Mouse (Mus musculus) limb, embryonic 15.5 days (tissue): ENCODE measurements around the gene Tmem150c. TPM values are rescaled to one million over a fixed set of nuclear protein-coding genes. Genes with fewer than 3 reads are reported as not detected.

Source experiments
- ATAC-seq: fragments of 200-750 bp; cut with Nextera tagmentation; 2 replicates; pipeline ENCODE4 v1.8.0; 2017; ENCODE audit warnings: low read depth, moderate TSS enrichment; ENCODE audit not compliant: insufficient number of reproducible peaks, low FRiP score, low TSS enrichment
- H3K27ac ChIP-seq: fragments of 300-500 bp; sonication (generic); 2 replicates; pipeline ENCODE4 v1.5.1; 2015; ENCODE audit warnings: moderate library complexity, mild to moderate bottlenecking, inconsistent platforms
- H3K27me3 ChIP-seq: fragments of 300-500 bp; sonication (generic); 2 replicates; pipeline ENCODE4 v1.6.1; 2015; ENCODE audit warnings: inconsistent platforms
- H3K36me3 ChIP-seq: fragments of 300-500 bp; sonication (generic); 2 replicates; pipeline ENCODE4 v1.6.1; 2015; ENCODE audit warnings: inconsistent platforms
- H3K4me1 ChIP-seq: fragments of 300-500 bp; sonication (generic); 2 replicates; pipeline ENCODE4 v1.6.1; 2015; ENCODE audit warnings: inconsistent platforms
- H3K4me2 ChIP-seq: fragments of 300-500 bp; sonication (generic); 2 replicates; pipeline ENCODE4 v1.6.1; 2015; ENCODE audit warnings: mild to moderate bottlenecking, inconsistent platforms
- H3K4me3 ChIP-seq: fragments of 300-500 bp; sonication (generic); 2 replicates; pipeline ENCODE4 v1.5.1; 2015; ENCODE audit warnings: mild to moderate bottlenecking, inconsistent platforms
- H3K9ac ChIP-seq: fragments of 300-500 bp; sonication (generic); 2 replicates; pipeline ENCODE4 v1.6.1; 2015; ENCODE audit warnings: inconsistent platforms
- H3K9me3 ChIP-seq: fragments of 300-500 bp; sonication (generic); 2 replicates; pipeline ENCODE4 v1.6.1; 2016; ENCODE audit warnings: inconsistent platforms
- WGBS: fragments of 180-500 bp; shearing (Covaris S2); methylation state at CpG from one replicate; pipeline ENCODE4 v1.1.7; 2015; 5-methylcytosine and 5-hydroxymethylcytosine counted together
- polyA plus RNA-seq: library from polyadenylated mRNA; unstranded; fragments of >200 nt; fragmentation: Nextera tagmentation; extraction: Ambion mirVana; gene quantifications from 2 replicates; pipeline ENCODE4 v1.2.1, GENCODE M21; 2015

Gene Tmem150c
- polyA plus RNA-seq, 1 experiment from 2014 or later = 9.9 TPM

DNA sequence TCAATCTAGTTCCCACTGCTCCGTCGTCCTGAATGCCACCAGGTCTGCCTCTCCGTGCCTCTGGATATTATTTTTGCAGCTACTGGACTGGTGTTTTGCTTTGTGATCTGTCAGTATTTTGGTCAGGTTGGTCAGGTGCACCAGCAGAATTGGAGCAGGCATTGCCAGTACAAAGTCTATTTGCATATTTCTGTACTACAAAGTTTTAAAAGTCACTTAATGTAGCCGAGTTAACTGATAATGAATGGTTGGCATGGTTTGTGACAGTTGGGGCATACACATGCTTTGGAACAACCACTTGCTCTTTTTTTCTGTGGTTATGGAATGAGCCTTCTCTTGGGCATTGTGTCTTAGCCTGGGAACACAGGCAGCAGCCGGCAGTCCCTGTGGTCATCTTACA, 115.0 kb downstream of the Tmem150c start:
- H3K27me3 ChIP-seq = no peaks in the 10 kb centered on the region
- no peak overlapping the region for H3K4me3 ChIP-seq
- H3K36me3 ChIP-seq = 0 out of 2 replicates have a peak, but pooled peaks cover 3% of the 10 kb centered on the region
- 72% methylated on average over 5 of the region's 5 CpGs for WGBS
- H3K4me1 ChIP-seq = peaks cover 39% of the 10 kb centered on the region; the same call in 1 of the 2 replicates
- H3K9ac ChIP-seq = no peak overlapping the region
- no peak overlapping the region for H3K4me2 ChIP-seq
- H3K9me3 ChIP-seq = no peaks in the 10 kb centered on the region
- ATAC-seq = no peak
- H3K27ac ChIP-seq = no peak overlapping the region

DNA sequence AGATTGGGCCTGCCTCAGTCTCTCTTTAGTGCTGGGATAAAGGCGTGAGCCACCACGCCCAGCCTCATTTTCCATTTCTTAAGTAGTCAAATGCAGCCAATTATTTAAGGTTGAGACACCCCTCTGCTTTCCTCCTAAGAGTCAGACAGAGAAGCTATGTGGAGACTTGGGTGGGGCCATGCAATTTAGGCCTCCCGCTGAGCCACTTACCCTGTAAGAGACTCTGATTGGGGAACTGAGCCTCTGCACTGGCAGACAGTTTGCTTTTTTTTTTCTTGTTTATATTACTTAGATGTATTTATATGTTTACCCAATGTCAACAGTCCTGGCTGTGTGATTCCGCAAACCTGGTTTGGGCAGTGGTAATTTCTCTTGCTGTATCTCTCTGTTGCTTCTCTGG, 115.6 kb downstream of the Tmem150c start:
- H3K4me3 ChIP-seq = no peak overlapping the region
- H3K4me1 ChIP-seq = peaks cover 39% of the 10 kb centered on the region; the same call in 1 of the 2 replicates
- no peak overlapping the region for H3K9ac ChIP-seq
- no peak overlapping the region for H3K4me2 ChIP-seq
- H3K9me3 ChIP-seq = no peaks in the 10 kb centered on the region
- 71% methylated on average over 4 of the region's 4 CpGs for WGBS
- no peaks in the 10 kb centered on the region for H3K27me3 ChIP-seq
- ATAC-seq = no peak
- H3K36me3 ChIP-seq = 0 out of 2 replicates have a peak, but pooled peaks cover 3% of the 10 kb centered on the region
- H3K27ac ChIP-seq = no peak overlapping the region

DNA sequence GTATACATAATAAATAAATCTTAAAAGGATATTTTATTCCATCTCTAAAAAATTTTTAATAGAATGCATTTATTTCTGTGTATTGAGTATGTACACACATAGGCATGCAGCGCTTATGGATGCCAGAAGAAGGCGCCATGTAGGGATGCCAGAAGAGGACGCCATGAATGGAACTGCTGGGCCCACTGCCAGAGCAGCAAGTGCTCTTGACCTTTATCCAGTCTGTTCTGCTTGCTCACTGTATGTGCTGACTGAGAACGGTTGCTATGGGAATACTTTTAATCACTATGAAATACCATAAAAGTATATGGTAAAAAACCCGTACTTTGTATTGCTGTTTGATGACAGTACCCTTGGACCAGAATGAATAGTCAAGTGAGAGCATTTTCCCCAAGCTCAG, 116.2 kb downstream of the Tmem150c start:
- H3K27me3 ChIP-seq = no peaks in the 10 kb centered on the region
- H3K4me1 ChIP-seq = peaks cover 32% of the 10 kb centered on the region; the same call in 1 of the 2 replicates
- H3K9ac ChIP-seq = no peak overlapping the region
- ATAC-seq = no peak
- 72% methylated on average over 5 of the region's 5 CpGs for WGBS
- H3K4me3 ChIP-seq = no peak overlapping the region
- H3K36me3 ChIP-seq = 0 out of 2 replicates have a peak, but pooled peaks cover 3% of the 10 kb centered on the region
- H3K4me2 ChIP-seq = no peak overlapping the region
- no peak overlapping the region for H3K27ac ChIP-seq
- H3K9me3 ChIP-seq = no peaks in the 10 kb centered on the region

DNA sequence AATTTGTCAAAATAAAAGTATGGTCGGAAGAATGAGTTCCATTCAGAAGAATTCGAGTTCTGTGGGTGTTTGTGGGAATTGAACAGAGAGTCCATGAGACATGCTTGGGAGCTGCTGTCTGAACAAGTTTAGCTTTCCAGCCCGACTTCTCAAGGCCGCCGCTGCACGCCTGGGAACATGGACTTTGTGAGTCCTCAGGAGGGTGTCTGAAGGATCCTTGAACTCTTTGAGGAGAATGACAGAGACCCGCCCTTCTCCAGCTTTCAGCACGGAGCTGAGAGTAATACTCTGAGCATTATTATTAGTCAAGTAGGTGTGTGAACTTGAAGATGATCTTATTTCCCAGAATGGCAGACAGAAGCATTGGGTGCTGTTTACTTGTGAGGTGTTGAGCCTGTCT, 117.1 kb downstream of the Tmem150c start:
- no peak overlapping the region for H3K4me3 ChIP-seq
- H3K4me2 ChIP-seq = no peak overlapping the region
- H3K9ac ChIP-seq = no peak overlapping the region
- no peak overlapping the region for H3K27ac ChIP-seq
- H3K4me1 ChIP-seq = peaks cover 23% of the 10 kb centered on the region; the same call in 1 of the 2 replicates
- H3K36me3 ChIP-seq = 0 out of 2 replicates have a peak, but pooled peaks cover 3% of the 10 kb centered on the region
- no peak for ATAC-seq
- no peaks in the 10 kb centered on the region for H3K9me3 ChIP-seq
- WGBS = 90% methylated on average over 8 of the region's 8 CpGs
- no peaks in the 10 kb centered on the region for H3K27me3 ChIP-seq

- ATAC-seq = no peak
- Histone ChIP-seq H3K36me3 (0 out of 2 replicates have a peak, but pooled peaks cover 10% of the 10 kb centered on the region), H3K4me3 (no peak overlapping the region; the same call in 1 of the 2 replicates), H3K4me2 (peak overlapping the region; percentile 79; the same call in 1 of the 2 replicates), H3K27me3 (no peaks in the 10 kb centered on the region), H3K27ac (no peak overlapping the region), H3K9ac (0 out of 2 replicates have a peak overlapping the region, but pooled peaks have one; percentile 14), H3K9me3 (no peaks in the 10 kb centered on the region), H3K4me1 (peaks cover 28% of the 10 kb centered on the region)
- 82% methylated on average over 4 of the region's 4 CpGs for WGBS
Observed at GRCm38 (mm10) chr5:100041272-100041671, 118.3 kb downstream of the Tmem150c start.

- peaks cover 28% of the 10 kb centered on the region for H3K4me1 ChIP-seq
- ATAC-seq = no peak
- under 1% methylated on average over 19 of the region's 19 CpGs for WGBS
- H3K36me3 ChIP-seq = peaks cover 12% of the 10 kb centered on the region; the same call in 1 of the 2 replicates
- peak overlapping the region; percentile 96 for H3K4me3 ChIP-seq
- peak overlapping the region; percentile 79 for H3K4me2 ChIP-seq
- no peaks in the 10 kb centered on the region for H3K9me3 ChIP-seq
- peak overlapping the region; percentile 99 for H3K27ac ChIP-seq
- no peaks in the 10 kb centered on the region for H3K27me3 ChIP-seq
- peak overlapping the region; percentile 67 for H3K9ac ChIP-seq
Observed at GRCm38 (mm10) chr5:100040281-100040784, 119.3 kb downstream of the Tmem150c start.

DNA sequence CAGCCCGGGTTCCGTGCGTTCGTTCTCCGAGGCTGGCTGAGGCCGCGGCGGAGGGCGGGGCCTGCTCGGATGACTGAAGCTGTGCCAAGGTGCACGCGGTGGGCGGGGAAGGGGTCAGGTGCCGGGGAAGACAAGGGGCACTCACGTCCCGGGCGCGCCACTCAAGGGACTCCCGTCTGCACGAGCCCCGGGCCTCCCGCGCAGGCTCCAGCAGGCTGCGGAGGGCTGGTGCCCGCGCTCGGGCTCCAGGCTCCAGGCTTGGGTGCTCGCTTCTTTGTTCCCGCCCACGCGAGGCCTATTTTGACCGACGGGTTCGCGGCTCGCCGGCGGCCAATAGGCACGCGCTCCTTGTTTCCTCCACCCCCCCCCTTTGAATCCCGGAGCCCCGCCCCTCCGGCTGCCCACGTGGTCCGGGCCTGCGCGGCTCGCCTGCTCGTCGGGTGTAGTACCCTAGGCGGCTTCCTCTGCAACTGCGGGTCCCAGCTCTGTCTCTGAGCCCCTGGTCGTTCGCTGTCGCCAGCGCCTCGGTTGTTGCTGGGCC, 119.9 kb downstream of the Tmem150c start, which contains the start of the genes Hnrnpdl and Enoph1:
TSS of gene Hnrnpdl (minus strand) at position 63 of the 541 bp plus-strand sequence.
TSS of gene Enoph1 (plus strand) at position 384 of the 541 bp plus-strand sequence.
- WGBS = under 1% methylated on average over 57 of the region's 57 CpGs
- Histone ChIP-seq H3K9ac (peak within 1 kb of the TSS; percentile 99), H3K4me3 (peak within 1 kb of the TSS; percentile 96), H3K27ac (peak within 1 kb of the TSS; percentile 99), H3K27me3 (no peaks in the 10 kb centered on the region), H3K4me2 (peak within 1 kb of the TSS; percentile 79), H3K9me3 (no peaks in the 10 kb centered on the region), H3K36me3 (peaks cover 17% of the 10 kb centered on the region), H3K4me1 (peaks cover 28% of the 10 kb centered on the region)
- peak; percentile 87 for ATAC-seq

DNA sequence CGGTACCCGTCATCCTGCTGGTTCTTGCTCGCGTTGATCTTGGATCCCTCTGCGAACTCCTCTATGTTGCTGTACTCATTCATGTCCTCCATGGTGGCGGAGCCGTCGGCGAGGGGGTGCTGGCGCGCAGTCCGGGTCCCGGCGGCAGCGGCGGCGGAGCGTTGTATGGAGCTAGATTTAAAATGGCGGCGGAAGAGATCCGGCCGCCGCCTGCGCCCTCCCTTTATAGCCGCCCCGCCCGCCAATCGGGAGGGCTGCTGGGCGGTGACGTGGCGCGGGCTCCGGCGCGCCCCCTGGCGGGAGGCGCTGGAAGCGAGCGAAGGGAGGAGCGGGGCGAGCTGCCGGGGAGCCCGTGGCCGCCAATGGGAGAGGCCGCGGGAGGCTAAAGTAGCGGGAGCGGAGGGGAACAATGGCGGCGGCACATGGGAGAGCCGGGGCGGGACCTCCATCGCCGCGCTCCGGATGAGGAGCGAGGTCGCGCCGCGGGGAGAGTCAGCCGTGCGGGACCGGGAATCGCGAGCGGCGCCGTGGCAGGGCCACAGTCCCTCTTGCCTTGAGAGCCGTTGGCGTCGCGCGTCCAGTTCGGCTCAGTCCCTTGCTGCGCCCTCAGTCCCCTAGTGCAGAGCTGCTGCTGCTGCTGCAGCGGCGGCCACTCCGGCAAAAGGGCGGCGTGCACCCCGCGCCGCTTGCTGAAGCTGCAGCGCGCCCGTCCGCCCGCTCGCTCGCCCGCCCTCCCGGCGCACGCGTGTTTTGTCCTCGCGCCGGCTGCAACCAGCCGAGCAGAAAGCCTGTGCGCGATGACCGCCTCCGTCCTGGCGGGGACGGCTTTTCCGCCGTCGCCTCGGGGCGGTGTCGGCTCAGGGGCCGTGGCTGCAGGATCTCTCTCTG, 120.7 kb downstream of the Tmem150c start:
- Histone ChIP-seq H3K9me3 (no peaks in the 10 kb centered on the region), H3K4me1 (peaks cover 22% of the 10 kb centered on the region), H3K4me2 (peak overlapping the region; percentile 79), H3K27ac (peak overlapping the region; percentile 99), H3K4me3 (peak overlapping the region; percentile 96), H3K36me3 (peaks cover 24% of the 10 kb centered on the region), H3K27me3 (no peaks in the 10 kb centered on the region), H3K9ac (peak overlapping the region; percentile 99)
- under 1% methylated on average over 113 of the region's 113 CpGs for WGBS
- peak; percentile 76 for ATAC-seq

DNA sequence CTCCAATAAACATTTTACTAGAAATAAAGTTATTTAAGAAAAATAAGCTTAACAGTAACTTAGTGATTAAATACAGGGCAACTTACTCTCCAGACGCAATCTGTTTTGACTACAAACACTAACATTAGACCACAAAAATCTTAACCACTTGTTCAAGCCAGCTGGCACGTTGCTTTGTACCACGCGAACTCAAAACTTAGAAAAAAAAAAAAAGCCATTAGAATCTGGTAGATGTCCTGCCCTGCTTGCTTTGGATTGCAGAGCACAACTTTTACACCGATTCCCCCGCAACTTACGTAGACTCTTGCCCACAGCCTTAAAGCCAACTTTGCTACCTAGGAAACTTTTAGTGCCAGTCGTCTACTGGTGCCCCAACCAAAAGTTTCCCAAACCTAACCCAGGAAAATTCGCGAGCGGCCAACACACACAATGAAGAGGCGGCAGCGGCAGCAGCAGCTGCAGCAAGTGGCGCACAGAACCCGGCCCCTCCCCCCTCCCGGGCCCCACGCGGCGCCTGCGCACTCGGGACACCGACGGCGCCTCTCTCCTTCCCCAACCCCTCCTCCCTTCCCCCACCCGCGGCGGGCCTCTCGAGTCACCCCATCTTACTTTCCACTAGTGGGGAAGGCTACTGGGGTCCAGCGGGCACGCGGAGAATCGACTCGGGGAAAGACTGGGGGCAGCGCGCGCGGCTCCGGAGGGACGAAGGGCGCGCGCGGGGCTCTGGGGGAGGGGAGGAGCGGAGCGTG, 121.5 kb downstream of the Tmem150c start:
- 1% methylated on average over 44 of the region's 45 CpGs for WGBS
- Histone ChIP-seq H3K27me3 (no peaks in the 10 kb centered on the region), H3K36me3 (peaks cover 30% of the 10 kb centered on the region), H3K27ac (peak overlapping the region; percentile 99), H3K4me3 (peak overlapping the region; percentile 96), H3K9me3 (no peaks in the 10 kb centered on the region), H3K4me2 (peak overlapping the region; percentile 60), H3K4me1 (peaks cover 17% of the 10 kb centered on the region), H3K9ac (peak overlapping the region; percentile 99)
- ATAC-seq = peak; percentile 49

GRCm38 (mm10) chr5:100036681-100037080, 122.9 kb downstream of the Tmem150c start:
- no peaks in the 10 kb centered on the region for H3K27me3 ChIP-seq
- peaks cover 39% of the 10 kb centered on the region for H3K36me3 ChIP-seq
- H3K4me1 ChIP-seq = peaks cover 17% of the 10 kb centered on the region
- WGBS = 14% methylated on average over 7 of the region's 7 CpGs
- no peaks in the 10 kb centered on the region for H3K9me3 ChIP-seq
- 0 out of 2 replicates have a peak overlapping the region, but pooled peaks have one; percentile 14 for H3K9ac ChIP-seq
- no peak overlapping the region for H3K27ac ChIP-seq
- H3K4me3 ChIP-seq = peak overlapping the region; percentile 96
- ATAC-seq = no peak
- peak overlapping the region; percentile 60 for H3K4me2 ChIP-seq

DNA sequence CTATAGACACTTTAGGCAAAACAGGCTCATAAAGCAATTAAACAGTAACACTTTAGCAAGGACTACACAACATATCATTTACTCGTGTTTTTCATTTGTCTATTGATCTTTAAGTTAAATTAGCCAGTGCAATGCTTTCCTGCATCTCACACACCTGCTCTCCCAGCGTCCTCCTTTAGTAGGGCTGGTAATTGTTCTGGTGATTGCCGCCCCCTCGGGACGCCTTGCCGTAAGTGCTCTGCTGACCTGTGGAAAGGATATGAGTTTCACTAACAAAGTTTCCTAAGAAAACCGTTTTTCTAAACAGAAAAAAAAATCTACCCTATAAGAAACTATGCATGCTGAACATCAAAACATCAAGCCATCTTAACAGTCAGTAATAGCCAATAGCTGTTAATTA, 123.7 kb downstream of the Tmem150c start:
- ATAC-seq = no peak
- H3K9ac ChIP-seq = no peak overlapping the region

More for the DNA sequence above, 123.7 kb downstream of the Tmem150c start:
- no peak overlapping the region for H3K4me2 ChIP-seq
- WGBS = 41% methylated on average over 7 of the region's 7 CpGs
- peaks cover 41% of the 10 kb centered on the region for H3K36me3 ChIP-seq
- no peak overlapping the region for H3K4me3 ChIP-seq
- H3K27ac ChIP-seq = no peak overlapping the region
- no peaks in the 10 kb centered on the region for H3K9me3 ChIP-seq
- H3K27me3 ChIP-seq = no peaks in the 10 kb centered on the region
- H3K4me1 ChIP-seq = peaks cover 14% of the 10 kb centered on the region
